Mouse (Mus musculus) right cerebral cortex, postnatal 36 days (tissue): ENCODE measurements around the gene Tnrc6b.

Experiments used
- DNase-seq, 2 experiments: peaks; one replicate each; pipeline ENCODE4 v3.0.0; 2022; ENCODE audit warnings: low spot score in 2 of 2, mixed read lengths in 1 of 2

Tnrc6b gene

DNA sequence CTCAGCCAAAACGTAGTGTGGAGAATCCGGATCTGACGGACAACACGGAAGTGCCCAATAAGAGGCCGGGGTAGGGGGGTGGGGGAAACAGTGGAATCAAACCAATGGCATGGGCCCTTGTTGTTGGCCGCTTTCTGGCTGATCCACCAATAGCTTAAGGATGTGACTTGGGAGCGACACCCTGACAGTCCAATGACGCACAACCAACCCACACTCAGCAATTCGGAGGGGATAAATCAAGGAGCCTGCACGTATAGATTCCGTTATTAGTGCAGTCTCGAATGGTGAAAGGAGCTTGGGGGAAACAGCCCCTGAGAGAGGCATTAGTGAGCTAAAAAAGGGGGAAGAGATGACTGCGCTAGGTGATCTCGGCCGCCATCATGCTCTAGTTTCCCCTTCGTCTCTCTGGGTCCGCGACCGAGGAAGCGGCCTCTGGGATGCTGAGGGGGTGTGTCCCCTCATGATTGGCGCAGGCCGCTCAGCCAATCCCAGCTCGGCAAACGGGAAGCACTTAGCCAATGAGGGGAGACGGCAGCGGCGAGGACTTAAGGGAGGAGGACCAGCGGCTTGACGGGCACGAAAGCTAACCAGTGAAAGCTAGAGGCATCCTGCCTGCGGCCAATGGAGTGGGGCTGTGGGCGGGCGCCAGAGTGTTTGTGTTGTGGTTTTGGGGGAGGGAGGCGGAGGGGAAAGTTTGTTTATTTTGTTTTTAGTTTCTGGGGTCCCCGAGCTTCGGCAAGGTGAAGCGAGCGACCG, at the start of gene Tnrc6b:
TSS of gene Tnrc6b (plus strand) at position 706 of the 756 bp plus-strand sequence.
- DNase-seq = peak; percentile 98 to 99

DNA sequence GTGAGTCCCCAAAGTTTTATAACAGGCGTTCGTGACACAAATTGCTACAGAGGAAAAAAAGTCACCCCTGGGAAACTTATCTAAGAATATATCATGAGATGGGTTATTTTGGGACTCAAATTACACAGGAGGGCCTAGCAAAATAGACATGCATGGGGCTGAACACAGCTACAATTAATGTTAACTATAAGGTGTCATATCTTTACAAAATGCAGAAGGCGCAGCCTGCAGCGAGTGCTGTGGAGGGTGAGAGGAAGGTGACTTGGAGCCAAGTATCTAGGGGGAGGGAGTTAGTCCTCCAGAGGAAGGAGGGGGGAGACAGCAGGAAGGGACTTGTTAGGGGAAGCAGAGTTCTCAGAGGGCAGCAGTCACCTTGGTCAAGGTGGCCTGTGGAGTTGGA, 46.7 kb upstream of the Tnrc6b start:
- no peak for DNase-seq

DNA sequence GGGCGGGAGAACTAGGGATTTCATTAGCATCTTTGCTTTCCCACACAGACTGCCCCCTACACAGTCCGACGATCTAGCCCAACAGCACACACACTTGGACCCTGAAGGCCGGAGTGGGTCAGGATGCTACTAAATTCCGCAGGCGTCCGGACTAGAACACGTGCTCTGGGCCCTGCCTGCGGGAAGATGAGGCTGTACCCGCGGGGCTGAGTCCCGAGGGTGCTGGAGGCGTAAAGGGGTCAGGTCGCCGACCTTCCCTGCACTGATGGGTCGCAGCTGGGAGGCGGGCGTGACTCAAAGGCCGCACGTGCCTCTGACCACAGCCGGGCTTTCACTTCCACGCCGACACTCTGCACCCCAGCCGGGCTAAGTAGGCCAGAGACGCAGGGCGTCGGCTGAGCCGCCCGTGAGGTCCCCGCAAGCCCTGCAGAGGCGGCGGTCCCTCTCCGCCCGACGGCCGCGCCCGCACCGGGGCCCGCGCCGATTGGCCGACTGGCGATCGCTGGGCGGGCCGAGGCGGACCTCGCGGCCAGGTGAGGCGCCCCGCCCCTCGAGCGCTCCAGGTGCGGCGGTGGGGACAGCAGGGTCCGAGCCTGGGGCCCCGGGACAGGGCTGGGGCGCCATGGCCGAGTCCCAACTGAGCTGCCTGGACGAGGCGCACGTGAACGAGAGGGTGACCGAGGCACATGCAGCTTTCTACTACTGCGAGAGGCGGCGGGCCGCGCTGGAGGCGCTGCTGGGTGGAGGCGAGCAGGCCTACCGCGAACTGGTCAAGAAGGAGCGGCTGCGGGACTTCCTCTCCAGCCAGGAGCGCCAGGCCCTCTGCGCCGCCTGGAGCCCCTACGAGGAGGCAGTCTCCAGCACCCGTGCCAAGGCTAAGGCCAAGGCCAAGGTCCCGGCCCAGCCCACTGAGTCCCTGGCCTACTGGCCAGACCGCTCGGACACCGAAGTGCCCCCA, 39.5 kb upstream of the Tnrc6b start, which contains the start of gene Fam83f:
TSS of gene Fam83f (plus strand) at position 553 of the 958 bp plus-strand sequence.
- DNase-seq = no peak

DNA sequence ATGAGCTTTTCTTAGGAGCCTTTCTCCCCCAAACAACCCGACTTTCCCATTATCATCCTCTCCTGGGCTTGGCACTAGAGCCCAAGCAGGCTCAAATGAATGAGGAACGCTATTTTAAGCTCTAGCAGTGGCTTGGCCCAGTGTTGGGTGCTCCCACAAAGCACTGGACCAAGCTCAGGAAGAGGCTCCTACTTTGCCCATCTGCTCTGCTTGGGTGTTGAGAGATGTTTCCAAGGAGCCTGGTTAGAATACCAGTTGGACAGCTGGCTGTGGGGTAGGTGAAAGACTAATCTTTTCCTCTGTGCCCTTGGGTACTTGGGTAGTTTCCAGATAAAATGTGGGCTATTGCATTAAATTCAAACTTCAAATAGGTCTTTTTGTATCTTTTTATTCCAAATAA, 38.3 kb upstream of the Tnrc6b start:
- peak in 1 of 2 experiments; percentile 41 for DNase-seq

DNA sequence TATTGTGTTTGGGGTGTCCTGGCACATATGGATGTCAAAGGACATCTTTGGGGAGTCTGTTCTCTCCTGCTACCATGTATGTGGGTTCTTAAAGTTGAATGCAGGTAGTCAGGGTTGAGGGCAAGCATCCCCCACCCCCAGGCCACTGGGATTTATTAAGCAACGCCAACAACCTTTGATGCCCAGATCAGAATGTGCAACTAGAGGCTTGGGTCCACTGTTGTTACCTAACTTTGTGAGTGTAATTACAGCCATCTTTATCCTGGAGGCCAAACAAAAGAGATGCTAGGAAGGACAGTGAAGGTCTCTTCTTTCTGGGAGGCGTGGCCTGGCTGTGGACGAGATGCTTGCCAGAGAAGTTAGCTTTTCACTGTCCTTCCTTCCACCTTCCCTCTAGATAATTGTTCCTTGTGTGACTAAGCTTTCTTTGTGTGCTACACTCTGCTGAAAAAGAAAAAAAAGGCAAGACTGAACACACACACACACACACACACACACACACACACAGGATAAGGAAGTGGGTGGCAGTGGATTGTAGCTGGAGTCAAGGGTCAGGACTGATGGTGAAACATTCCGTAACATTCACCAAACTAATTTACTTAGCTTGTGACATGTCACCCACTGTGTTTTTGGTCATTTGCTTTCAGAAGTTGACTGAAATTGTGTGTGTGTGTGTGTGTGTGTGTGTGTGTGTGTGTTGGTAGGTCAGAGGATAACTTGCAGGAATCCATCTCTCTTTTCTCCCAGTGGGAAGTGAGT, 37.6 kb upstream of the Tnrc6b start:
- no peak for DNase-seq

DNA sequence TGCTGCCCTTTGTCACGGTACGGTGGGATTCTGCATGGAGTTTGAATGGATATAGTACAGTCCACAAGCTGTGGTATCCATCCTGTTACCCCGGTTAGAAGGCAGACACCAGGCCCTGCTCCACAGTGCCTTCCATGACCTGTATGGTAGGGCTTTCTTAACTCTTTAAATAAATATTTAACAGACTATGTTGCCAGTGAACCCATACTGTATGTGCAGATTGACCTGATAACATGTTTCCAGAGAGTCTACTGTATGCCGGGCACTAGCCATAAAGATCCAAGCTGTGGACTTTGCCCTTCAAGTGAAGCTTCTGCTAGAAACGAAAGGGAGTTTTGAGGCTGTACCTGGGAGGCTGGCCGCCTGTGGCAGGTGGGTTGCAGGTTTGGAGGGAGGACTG, 36.4 kb upstream of the Tnrc6b start:
- DNase-seq = no peak

DNA sequence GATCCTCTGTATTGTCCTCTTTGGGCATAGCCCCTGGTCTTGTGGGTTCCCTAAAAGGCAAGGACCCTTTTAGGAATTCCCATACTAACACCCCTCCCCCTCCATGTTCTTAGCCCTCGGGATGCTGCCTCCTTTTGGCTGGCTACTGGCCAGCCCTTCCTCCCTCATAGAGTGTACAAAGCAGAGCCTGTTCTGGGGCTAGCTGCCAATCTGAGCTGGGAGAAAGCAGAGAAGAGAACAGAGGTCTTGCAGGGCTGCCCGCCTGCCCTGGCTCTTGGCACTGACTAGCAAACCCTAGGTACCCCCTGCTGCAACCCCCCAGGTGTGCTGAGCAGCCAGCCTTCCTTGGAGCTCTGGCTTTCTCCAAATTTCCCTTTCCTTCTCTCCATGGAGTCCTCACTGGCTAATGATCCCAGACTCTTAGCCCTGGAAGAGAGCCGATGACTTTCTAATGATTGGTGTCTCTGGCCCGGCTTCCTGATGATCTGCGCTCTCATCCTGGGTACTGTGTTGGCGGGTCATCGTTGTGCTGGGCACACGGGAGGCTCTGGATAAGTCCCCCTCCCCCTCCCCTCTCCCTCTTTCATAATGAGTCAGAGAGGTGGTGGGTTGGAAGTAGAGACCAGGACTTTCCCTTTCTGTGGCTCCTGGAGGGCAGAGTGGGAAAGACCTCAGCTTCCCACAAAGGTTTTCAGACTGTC, 31.4 kb upstream of the Tnrc6b start:
- no peak for DNase-seq

DNA sequence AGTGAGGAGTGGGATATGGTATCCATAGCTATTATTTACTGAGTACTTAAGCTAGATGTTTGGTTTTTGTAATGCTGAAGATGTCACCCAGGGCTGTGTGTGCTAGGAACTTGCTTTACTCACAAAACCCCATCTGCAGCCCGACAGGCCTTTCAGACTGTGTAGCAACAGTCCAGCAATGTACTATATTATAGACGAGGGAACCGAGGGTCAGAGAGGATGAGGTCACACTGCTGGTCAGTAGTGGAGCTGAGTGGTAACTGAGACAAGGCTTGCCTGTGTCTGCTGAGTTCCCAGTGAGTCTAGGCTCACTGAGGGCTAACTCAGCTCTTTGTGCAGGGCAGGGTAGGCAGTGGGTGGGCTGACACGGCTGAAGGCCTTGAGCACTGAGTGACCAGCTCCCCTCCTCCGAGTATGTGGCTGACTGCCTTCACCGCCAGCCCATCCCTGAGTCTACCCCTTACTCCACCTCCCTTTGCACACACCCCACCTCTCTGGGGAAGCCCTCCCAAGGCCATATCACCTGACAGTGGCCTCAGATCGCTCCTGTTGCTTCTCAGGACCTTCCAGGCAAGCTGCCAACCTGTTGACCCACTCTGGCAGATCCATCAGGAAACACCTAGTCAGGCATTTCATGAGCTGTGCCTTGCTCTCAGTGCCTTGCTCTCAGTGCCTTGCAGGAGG, 30.6 kb upstream of the Tnrc6b start:
- no peak for DNase-seq

DNA sequence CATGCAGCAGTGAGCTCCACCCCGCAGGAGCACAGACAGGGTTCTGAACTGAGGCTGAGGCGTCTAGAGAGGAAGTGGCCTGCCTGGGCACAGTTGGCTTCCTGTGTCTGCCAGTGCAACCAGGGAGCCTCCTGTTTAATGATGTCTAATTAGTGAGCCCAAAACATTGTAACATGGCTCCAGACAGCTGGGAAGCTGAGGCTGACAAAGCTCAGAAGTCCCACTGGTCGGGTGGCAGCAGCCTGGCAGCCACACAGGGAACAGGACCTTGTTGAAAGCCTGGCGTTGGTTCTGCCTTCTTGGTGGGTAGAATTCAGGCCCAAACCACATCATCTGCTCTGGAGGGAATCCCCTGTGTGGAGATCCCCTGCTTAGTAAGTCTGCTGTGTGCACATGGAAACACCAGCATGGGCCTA, 29.6 kb upstream of the Tnrc6b start:
- DNase-seq = no peak

DNA sequence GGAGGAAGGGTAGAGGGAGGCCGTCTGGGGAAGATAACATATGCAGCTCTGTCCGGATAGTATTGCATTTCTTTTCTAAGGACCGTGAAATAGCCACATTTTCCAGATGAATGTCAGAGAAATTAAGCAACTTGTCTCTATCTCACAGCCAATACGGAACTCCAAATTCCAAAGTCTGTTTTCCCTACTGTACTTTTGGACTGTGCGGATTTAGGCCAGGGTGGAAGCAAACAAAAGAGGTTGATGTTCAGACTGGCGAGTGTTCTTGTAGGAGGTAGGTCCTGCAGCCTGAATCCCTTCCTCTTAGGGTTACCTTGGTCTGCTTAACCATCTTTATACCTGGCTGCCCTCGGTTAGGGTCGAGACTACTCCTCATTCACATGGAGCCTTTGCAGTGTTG, 28.8 kb upstream of the Tnrc6b start:
- no peak for DNase-seq

DNA sequence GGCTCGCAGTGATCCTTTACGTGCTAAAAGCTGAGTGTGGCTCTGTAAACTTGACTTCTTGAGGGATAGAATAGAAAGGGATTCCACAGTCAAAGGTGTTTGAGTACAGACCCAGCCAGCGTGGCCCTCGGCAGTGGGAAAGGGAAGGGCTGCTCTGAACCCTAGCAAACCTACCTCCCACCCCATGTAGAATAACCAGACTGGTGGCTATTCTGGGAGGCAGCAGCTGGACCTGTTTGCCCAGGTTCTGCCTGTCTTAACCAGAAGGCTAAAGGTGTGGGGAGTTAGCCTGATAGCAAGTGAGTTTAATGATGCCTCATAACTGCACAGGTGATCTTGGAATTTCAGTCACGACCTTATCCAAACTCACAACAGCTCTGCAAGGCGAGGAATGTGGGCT, 28.0 kb upstream of the Tnrc6b start:
- DNase-seq = no peak

DNA sequence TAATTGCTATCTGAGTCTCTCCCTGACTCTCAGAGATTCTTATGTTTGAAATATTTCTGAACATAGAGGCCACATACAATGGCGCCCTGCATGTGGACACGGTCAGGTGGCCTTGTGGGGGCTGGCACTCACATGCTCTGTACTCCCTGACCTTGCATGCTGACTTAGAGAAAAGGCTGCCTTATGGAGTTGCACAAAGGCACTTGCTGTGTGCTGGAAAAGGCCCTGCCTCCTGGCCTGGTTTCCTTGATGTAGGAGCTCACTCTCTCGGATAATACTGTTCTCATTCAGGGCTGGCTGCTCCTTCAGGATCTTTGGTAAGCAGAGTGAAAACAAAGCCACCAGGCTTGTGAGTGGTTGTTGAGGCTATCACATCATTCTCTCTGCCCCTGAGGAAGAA, 27.1 kb upstream of the Tnrc6b start:
- DNase-seq = no peak

DNA sequence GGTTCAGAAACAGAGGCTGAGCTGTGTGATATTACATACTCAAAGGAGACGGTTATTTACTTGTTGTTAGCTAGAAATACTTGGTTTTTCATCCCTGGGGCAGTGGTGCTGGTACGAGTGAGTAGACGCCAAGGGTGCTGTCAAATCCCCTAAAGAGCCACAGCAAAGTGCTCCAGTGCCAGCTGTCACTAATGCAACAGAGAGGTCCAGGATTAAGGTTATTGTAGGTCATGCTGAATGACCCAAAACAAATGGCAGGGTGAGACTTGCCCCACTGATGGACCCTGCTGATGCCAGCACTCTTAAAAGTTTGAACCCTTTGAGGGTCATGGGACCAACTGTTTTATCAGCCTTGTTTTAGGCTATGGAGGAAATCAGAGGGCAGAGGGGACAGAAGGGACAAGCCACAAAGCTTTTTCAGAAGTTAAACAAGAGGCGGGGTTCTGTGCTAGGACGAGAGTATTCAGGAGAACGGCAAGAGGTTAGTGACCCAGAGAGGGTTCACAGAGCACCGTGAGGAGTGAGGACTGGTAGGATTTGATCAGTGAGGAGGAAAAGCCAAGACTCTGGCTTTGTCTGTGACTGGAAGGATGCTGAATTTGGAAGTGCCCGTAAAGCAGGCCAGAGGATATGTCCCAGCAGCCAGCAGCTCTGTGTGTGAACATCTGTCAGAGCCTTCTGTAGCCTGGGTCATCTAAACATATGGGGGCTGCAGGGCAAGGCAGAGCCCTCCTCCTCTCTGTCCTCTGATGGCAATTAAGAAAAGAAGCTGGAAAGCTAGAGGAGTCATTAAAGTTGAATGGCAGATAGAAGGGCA, 26.1 kb upstream of the Tnrc6b start:
- DNase-seq = no peak

DNA sequence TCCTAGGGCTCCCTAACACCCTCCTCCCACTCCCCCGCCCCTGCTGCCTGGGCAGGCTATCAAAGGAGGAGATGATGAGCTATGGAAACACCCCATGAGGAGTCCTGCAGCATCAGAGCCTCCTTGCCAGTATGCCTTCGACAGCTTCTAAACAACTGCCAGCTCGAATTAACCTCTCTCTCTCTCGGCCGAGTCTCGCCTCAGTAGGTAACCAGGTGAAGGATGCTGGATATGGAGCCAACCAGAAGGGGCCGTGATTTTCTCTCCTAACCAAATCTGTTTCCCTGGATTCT, 25.6 kb upstream of the Tnrc6b start:
- no peak for DNase-seq

DNA sequence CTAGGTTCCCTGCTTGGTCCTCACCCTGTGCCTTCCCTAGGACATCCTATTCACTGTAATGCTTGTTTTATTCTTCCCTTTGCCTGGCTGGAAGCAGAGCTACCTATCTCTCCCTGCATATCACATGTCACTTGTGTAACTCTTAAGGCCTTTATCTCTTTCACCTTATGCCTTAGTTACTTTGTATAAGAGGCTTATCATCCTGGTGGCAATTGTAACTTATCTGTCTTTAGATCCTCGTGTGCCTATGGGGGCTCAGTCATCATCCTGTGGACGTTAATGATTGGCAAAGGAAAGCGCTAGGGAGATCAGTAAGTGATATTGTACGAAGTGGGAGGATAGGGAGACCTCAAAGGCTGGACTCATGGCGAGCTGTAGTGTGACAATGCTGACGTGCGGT, 22.6 kb upstream of the Tnrc6b start:
- no peak for DNase-seq

DNA sequence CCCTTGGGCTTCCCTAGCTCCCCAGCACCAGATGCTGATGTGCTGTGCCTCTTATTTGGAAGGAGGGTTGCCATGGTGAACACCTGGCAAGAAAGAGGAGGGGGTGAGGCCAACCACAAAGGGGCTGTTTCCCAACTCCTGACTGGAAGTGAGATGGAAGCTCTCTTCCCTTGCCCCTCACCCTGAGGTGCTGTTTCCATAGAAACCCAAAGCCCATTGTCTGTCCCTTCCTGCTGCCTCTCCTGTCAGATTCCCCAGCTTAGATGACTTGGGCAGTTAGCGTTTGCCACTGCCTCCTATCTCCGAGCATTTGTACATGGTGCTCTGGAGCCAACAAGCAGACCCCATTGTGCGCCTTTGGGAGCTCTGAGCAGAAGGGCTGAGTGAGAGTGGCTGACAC, 17.6 kb upstream of the Tnrc6b start:
- no peak for DNase-seq

DNA sequence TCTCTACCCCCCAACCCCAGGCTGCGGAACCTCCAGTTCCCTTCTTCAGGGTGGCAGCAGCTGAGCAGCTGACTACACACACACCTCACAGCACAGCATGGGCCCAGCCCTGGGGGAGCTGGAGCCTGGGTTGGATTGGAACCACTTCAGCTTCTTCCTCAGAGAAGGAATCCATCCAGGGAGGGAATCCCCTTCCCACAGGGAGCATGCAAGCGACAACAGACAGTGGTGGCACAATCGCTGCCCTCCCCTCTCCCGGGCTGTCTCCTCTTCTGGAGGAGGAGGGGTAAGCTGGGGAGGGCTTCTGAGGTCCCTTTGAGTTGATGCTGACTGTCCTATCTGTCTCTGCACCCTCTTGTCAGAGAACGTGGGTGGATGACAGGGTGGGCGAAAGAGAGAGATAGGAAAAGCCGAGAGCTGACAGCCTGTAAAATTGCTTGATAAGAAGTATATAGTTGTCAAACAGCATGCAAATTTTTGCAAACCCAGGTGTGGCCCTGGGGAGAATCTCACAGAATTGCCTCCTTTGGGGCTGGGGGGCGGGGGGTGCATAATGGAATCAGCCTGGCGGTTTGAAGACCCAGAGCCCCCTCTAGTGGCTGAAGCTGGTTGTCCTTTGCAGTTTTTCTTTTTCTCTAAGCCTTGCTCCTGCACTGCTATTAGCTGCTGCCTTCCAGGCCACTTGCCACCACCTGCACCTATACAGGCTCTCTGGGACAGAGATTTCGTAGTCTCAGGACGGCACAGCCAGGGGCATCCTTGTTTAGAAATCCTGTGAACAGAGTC, 16.8 kb upstream of the Tnrc6b start:
- DNase-seq = peak in 1 of 2 experiments; percentile 59

DNA sequence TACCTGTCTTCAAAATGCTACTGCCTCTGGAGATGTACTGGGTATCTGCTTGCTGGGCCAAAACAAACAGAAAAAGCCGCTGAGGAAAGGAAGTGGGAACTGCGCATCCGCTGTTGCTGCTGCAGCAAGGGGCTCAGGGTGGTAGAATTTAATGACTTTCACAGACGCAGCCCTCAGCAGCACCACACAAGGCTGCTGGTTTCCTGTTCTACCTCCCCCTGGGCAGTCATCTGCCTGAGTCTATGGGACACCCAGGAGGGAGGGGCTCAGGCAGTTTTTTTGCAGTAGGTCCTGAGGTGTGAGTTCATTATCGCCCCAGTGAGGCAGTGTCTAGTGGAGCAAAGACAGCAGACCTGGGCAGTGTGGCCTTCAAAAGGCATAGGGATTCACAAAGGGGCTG, 13.5 kb upstream of the Tnrc6b start:
- no peak for DNase-seq

DNA sequence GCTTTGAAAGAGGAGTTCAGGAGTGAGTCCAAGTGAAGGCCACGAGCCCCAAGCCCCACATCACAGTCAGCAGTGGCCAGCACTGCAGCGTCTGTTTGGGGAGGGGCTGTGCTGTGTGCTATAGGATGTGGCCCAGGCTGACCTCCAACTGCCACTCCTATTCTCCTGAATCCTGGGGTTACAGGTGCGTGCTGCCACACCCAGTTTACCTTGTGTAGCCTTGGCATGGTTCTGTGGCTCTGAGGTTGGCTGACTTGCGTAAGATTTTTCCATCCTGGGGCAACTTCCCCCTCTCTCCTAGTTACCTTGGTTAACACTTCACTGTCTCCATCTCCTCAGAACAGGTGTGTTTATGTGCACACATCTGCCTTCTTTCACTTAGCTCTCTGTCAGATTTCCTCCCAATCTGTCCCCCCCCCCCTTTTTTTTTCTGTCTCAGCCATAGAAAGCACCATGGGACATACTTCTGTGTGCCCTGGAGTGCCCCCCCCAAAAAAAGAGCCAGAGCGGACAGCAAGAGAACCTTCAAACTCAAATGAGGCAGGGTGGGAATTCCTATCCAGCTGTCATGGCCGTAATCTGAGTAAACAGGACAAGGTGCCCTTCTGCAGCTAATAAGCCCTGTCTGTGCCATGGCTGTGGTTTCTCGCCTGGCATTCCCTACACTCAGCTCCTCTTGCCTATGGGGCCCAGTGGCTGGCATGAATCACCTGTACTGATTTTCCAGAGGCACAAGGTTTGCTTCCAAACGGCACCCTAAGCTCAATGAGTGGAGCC, 9.4 kb upstream of the Tnrc6b start:
- no peak for DNase-seq
